Mouse (Mus musculus): Measurements from ENCODE around the gene 6030468B19Rik. TPM values are rescaled to one million over a fixed set of nuclear protein-coding genes. Genes with fewer than 3 reads are reported as not detected.

Gene 6030468B19Rik
- not detected in 2 replicates for polyA plus RNA-seq (2012; rRNA removed)

DNA sequence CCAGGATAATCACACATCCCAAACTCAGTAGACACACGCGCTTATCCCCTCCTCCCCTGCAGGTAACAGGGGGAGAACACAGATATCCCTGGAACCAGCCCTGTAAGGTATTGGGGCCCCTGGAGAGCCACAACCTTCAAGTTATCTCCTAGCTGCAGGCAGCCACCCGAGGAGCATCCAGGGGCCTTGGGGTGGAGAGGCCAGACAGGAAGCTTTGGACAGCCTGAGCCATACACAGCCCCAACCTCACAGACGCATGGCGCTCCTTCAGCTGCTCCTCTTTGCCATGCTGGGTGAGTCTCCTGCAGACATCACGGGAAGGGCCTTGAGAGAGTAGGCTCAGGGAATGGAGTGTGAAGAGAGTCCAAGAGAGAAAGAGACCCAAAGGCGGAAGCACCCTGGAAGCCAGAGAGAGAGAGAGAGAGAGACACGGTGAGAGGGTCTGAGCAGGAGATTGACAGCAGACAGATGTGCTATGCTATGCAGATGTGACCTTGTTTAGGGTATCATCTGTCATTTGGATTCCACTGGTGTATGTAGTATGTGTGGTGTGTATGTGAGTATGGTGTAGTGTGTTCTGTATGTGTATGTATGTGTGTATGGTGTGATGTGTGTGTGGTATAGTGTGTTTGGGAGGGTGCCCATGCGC, at the start of gene 6030468B19Rik:
Gene 6030468B19Rik (plus strand): TSS at position 150 of the 649 bp plus-strand sequence.

DNA sequence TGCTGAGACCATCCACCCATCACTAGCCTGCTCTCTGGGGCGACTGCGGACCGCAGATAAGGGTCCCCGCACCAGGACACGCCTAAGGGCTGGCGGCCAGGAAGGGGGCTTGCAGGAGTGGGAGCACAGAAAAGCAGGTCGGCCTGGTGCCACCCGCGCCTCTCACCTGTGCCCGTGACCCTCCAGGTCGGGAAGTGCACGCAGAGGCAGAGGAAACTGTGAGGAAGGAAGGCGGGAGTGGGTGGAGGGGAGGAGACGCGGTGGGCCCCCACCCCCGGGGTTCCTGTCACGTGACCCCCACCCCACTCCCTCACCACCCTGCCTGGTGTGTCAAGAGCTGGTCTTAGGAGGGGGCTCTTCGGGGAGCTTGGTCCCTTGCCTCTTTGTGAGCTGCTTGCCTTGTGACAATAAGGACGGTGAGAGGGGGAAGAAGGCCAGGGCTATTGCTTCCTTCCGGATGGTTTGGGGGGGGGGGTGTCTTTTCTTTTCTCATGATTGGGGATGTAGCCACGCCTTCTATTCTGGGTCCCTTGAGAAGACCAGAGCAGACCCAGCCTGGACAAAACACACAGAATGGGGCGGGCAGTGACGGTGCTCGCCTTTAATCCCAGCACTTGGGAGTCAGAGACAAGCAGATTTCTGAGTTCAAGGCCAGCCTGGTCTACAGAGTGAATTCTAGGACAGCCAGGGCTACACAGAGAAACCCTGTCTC, 15.3 kb upstream of the 6030468B19Rik start, which contains the start of the genes Tmc8 and Tmc6:
Gene Tmc8 (plus strand): TSS at position 84 of the 712 bp plus-strand sequence.
Gene Tmc6 (minus strand): TSS at position 206 of the 712 bp plus-strand sequence.

DNA sequence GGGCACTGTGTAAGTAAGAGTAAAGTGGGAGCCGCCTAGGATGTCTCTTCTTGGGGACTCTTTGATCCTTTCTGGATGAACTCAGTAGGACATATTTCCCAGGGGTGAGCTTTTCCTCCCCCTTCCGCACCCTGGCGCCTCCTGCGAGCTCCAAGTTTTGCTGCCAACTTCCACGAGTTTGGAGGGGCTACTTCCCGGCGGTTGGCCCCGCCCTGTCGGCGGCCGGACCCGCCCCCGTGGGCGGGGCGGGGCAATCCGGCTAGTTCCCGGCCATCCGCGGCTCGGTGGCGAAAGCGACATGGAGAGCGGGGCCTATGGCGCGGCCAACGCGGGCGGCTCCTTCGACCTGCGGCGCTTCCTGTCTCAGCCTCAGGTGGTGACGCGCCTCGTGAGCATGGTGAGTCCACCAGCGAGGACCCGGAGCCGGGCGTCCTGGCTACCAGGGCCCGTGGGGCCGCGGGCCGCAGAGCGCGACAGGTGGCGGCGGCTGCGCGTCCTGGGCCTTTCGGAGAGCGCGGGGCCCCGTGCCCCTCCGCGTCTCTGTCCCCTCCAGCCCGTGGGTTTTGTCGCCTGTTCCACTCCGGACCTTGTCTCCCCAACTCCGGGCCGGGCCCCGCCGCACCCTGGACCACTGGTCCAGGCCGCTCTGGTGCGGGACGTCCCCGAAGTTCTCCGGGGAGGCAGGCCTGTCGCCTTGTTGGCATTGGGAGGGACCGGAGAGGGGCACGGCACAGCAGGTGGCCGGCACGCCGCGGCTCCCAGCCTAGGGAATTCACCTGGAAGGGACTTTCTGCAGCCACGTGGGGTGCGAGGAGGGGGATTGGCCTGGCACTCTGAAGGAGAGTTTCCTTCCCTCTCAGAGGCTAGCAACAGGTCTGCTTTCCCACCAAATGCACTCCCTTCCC, 12.2 kb downstream of the 6030468B19Rik start, which contains the start of the genes Gm20708 and Syngr2:
Gene Gm20708 (plus strand): TSS at position 262 of the 905 bp plus-strand sequence.
Gene Syngr2 (plus strand): TSS at position 262 of the 905 bp plus-strand sequence.

DNA sequence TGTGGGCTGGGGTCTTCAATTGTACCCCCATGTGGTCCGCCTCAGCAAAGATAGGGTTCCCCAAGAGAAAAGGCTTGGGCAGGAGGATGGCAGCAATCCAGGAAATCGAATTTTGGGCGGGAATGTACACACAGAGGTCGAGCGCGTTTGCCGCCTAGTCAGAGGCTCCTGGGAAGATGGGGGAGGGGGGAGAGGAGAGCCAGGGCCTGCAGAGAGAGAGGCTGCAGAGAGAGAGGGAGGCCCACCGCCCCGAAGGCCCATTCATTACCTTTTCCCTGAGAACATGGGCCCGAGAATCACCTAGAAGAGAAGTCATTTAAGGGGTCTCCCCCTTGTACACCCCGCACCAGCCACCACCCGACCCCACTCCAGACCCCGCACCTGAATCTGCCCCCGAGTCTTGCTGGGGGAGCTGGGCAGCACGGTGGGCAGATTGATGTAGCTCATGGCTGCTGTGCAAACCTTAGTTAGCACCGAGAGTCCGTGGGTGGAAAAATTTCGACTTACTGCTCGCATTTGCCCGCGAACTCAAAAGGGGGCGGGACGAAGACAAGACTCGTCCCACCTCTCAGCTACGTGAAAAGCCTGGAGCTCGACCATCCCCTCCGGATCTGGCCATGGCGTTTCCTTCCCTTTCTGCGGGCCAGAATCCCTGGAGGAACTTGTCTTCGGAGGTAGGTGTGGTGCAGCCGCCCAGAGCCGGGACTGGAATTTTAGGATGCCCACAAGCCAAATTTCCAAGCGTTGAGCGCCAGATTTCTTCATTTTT, 28.1 kb downstream of the 6030468B19Rik start, which contains the start of the genes Afmid and Tk1:
Gene Afmid (plus strand): TSS at position 592 of the 769 bp plus-strand sequence.
Gene Tk1 (minus strand): TSS at position 760 of the 769 bp plus-strand sequence.

DNA sequence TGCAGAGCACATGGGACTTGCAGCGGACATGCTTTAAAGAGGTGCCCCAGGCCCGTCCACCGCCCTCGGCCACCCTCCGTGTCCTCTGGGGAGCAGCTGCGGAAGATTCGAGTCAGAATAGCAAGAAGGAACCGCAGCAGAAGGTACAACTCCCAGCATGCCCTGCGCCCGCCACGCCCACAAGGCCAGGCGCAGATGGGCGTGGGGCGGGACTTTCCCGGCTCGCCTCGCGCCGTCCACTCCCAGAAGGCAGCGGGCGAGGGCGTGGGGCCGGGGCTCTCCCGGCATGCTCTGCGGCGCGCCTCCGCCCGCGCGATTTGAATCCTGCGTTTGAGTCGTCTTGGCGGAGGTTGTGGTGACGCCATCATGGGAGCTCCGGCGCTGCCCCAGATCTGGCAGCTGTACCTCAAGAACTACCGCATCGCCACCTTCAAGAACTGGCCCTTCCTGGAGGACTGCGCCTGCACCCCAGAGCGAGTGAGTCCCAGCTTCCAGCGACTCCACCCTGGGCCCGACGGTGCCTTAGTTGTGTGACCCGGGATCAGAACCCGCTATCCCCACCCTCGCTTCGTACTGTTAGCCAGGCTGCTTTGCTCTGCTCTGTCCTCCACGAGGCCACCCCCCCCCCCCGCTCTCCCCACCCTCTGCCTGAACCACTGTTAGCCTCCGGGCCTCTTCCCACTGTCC, 51.7 kb downstream of the 6030468B19Rik start, which contains the start of gene Birc5:
Gene Birc5 (plus strand): TSS at position 267 of the 687 bp plus-strand sequence.

Other genes with a start within 250 kb of the 6030468B19Rik start
- gene Tnrc6c, start 143.4 kb upstream of the 6030468B19Rik start, polyA plus RNA-seq (2012; rRNA removed): 5.4 and 5.7 TPM in 2 replicates
- 19.4 and 24.3 TPM in 2 replicates for gene Tmc8, start 15.6 kb upstream of the 6030468B19Rik start, polyA plus RNA-seq (2012; rRNA removed)
- gene Tmc6, start 15.5 kb upstream of the 6030468B19Rik start, polyA plus RNA-seq (2012; rRNA removed): 45.9 and 47.9 TPM in 2 replicates
- 0.10 TPM in 1 of 2 replicates, not detected in the other for gene Gm20708, start 12.0 kb downstream of the 6030468B19Rik start, polyA plus RNA-seq (2012; rRNA removed)
- 232 and 306 TPM in 2 replicates for gene Syngr2, start 12.0 kb downstream of the 6030468B19Rik start, polyA plus RNA-seq (2012; rRNA removed)
- gene Afmid, start 28.3 kb downstream of the 6030468B19Rik start, polyA plus RNA-seq (2012; rRNA removed): 5.8 and 8.6 TPM in 2 replicates
- 18.9 and 24.2 TPM in 2 replicates for gene Tk1, start 28.4 kb downstream of the 6030468B19Rik start, polyA plus RNA-seq (2012; rRNA removed)
- 5.2 and 7.1 TPM in 2 replicates for gene Birc5, start 51.6 kb downstream of the 6030468B19Rik start, polyA plus RNA-seq (2012; rRNA removed)
- not detected in 2 replicates for gene Tmem235, start 63.1 kb downstream of the 6030468B19Rik start, polyA plus RNA-seq (2012; rRNA removed)
- 8.2 and 12.3 TPM in 2 replicates for gene Tha1, start 75.8 kb downstream of the 6030468B19Rik start, polyA plus RNA-seq (2012; rRNA removed)
- 23.7 and 36.0 TPM in 2 replicates for gene Socs3, start 172.4 kb downstream of the 6030468B19Rik start, polyA plus RNA-seq (2012; rRNA removed)
- gene Pgs1, start 188.6 kb downstream of the 6030468B19Rik start, polyA plus RNA-seq (2012; rRNA removed): 27.7 and 42.9 TPM in 2 replicates

Data from stomach, adult 2 months (tissue).